Mouse (Mus musculus): Measurements from ENCODE around the gene Kmt5b. TPM values are rescaled to one million over a fixed set of nuclear protein-coding genes. Genes with fewer than 3 reads are reported as not detected.
A peak's percentile ranks its signal among the peaks of the same experiment; 100 is the strongest.

The Kmt5b gene
- polyA plus RNA-seq, 1 experiment from 2014 or later: 30.4 TPM

DNA sequence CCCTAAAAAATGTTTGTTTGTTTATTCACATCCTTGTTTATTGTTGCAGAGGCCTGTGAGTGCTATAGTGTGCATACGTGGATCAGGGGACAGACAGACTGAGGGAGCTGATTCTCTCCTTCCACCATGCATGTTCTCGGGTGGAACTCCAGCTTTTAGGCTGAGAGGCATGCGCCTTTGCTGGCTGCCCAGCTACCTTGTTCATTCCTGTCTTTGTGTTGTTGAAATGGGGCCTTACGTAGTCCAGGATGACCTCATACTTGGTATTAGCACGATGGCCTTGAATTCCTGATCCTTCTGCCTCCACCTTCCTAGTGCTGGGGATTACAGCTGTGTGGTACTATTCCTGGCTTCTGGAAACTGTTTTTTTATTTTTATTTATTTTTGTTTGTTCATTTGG lies 80.5 kb downstream of the Kmt5b start:
- Histone ChIP-seq H3K27me3 (peaks cover 4% of the 10 kb centered on the region; the same call in 1 of the 2 replicates), H3K9me3 (no peaks in the 10 kb centered on the region), H3K4me1 (peaks cover 10% of the 10 kb centered on the region), H3K4me3 (no peak overlapping the region), H3K36me3 (no peaks in the 10 kb centered on the region), H3K9ac (no peak overlapping the region), H3K27ac (no peak overlapping the region), H3K4me2 (replicated peaks) (no peak overlapping the region)
- WGBS: 88% methylated on average over 5 of the region's 5 CpGs
- ATAC-seq (ENCODE audit: low FRiP score, low read depth): no peak

DNA sequence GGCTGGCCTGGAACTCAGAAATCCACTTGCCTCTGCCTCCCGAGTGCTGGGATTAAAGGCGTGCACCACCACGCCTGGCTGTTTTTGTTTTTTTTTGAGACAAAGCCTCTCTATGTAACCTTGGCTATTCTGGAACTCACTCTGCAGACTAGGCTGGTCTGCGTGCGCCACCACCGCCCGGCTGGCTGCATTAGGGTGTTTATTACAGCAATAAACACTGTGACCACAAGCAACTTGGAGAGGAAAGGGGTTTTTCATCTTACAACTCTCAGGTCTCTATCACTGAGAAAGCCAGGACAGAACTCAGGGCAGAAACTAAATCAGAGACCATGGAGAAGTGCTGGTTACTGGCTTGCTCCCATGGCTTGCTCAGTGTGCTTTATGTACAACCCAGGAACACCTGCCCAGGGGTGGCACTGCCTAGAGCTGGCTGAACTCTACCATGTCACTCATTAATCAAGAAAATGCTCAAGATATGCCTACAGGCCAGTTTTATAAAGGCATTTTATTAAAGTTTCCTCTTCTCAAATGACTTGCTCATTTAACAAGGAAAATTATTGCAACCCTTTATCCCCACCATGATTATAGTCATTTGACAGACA lies 81.1 kb downstream of the Kmt5b start:
- Histone ChIP-seq H3K4me3 (no peak overlapping the region), H3K36me3 (no peaks in the 10 kb centered on the region), H3K9ac (no peak overlapping the region), H3K27ac (no peak overlapping the region), H3K27me3 (peaks cover 4% of the 10 kb centered on the region; the same call in 1 of the 2 replicates), H3K4me2 (replicated peaks) (no peak overlapping the region), H3K4me1 (peaks cover 14% of the 10 kb centered on the region), H3K9me3 (no peaks in the 10 kb centered on the region)
- ATAC-seq (ENCODE audit: low FRiP score, low read depth): no peak
- WGBS: 31% methylated on average over 7 of the region's 7 CpGs

DNA sequence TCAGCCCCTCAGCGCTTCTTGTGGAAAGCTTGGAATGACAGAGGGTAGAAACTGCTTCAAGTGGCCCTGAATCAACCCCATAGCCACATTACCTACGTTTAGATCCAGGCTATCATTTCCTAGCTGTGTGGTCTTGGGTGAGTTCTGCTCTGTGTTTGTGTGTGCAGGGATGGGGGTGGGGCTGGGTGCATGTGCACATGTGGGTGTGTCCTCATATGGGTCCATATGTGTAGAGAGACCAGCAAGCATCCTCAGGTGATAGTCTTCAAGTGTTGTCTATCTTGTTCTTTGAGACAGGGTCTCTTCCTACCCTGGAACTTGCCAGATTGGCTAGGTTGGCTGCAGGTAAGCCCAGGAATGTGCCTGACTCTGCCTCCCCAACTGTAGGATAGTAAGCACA lies 82.0 kb downstream of the Kmt5b start:
- H3K4me2 ChIP-seq (replicated peaks): no peak overlapping the region
- no peak overlapping the region for H3K27ac ChIP-seq
- H3K4me1 ChIP-seq: peaks cover 24% of the 10 kb centered on the region
- WGBS: 76% methylated on average over 2 of the region's 2 CpGs
- H3K4me3 ChIP-seq: no peak overlapping the region
- H3K36me3 ChIP-seq: no peaks in the 10 kb centered on the region
- H3K9ac ChIP-seq: no peak overlapping the region
- ATAC-seq (ENCODE audit: low FRiP score, low read depth): no peak
- H3K27me3 ChIP-seq: peaks cover 4% of the 10 kb centered on the region; the same call in 1 of the 2 replicates
- no peaks in the 10 kb centered on the region for H3K9me3 ChIP-seq

DNA sequence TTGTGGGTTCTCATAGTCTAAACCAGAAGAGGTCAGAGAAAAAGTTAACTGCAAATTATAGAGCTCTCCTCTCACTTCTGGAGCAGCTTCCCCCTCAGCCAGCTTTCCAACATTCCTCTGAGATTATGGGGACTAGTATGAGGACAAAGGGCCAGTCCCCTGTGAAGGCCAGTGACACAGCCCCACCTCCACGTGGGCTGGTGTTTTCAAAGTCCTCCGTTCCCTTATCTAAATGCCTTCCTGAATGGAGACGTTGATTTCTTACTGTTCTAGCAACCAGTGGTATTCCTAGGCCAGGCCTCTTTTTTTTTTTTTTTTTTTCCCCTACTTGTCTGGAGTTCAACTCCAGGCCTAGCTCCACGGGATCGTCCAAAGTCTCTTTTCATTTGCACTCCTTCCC lies 82.9 kb downstream of the Kmt5b start:
- Histone ChIP-seq H3K4me3 (no peak overlapping the region), H3K36me3 (no peaks in the 10 kb centered on the region), H3K27me3 (peaks cover 4% of the 10 kb centered on the region; the same call in 1 of the 2 replicates), H3K4me1 (peaks cover 30% of the 10 kb centered on the region), H3K9me3 (no peaks in the 10 kb centered on the region), H3K9ac (no peak overlapping the region), H3K4me2 (replicated peaks) (no peak overlapping the region), H3K27ac (no peak overlapping the region)
- ATAC-seq (ENCODE audit: low FRiP score, low read depth): no peak
- 47% methylated on average over 5 of the region's 5 CpGs for WGBS

DNA sequence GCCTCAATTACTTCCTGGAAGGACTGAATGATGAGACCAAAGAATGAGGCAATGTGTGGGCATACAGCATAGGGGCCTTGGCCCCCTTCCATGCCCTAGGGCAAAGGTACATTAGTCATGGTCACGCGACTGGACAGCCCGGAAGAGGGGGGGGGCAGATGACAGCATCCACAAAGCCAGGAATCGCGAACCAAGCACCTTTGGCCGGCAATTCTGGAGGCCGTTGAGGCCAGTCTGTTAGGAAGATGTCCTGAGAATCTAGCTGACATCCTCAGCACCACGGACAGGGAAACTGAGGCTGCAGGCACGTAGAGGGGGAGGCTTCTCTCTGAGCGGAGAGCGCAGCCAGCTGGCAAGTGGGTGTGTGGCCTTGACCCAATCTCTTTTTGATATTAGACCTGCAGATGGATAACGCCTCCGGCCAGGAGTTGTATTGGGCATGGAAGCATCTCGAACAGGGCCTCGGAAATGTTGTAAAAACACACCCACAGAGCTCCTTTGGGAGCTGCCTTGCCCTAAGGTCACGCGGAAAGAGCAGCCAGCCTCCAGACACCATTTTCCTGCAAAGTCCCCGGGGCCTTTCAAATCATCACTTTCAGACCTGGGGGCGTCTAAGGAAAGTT lies 83.7 kb downstream of the Kmt5b start:
- Histone ChIP-seq H3K27ac (peak overlapping the region; percentile 39; the same call in 1 of the 2 replicates), H3K4me2 (replicated peaks) (peak overlapping the region; percentile 74), H3K9ac (peak overlapping the region; percentile 93), H3K27me3 (peaks cover 4% of the 10 kb centered on the region; the same call in 1 of the 2 replicates), H3K9me3 (no peaks in the 10 kb centered on the region), H3K4me1 (peaks cover 39% of the 10 kb centered on the region), H3K36me3 (no peaks in the 10 kb centered on the region), H3K4me3 (peak overlapping the region; percentile 92)
- WGBS: 8% methylated on average over 19 of the region's 19 CpGs
- peak; percentile 2; the same call in 1 of the 2 replicates for ATAC-seq (ENCODE audit: low FRiP score, low read depth)

DNA sequence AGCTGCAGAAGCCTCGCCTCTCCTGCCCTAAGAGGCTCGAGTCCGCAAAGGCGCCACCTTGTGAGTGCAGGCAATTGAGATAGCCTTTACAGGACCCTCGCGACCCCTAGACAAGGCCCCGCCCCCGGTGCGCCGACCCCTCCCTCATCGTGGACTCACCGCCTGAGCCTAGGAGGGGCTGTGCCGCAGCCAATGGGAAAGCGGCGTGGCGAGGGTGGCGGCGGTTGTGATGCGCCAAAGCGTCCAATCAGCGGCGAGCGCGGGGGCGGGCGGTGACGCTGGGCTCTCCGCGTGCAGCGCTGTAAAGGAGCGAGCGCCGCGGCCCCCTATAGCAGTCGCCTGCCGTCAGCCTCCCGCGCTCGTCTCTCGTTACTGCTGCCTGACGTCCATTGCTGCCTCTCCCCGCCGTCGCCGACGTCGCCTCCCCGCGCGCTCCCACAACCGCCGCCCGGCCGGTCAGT lies 84.3 kb downstream of the Kmt5b start, which contains the start of gene Chka:
Gene Chka, plus strand, starts transcription at position 272 of the 461 bp plus-strand sequence.
- Histone ChIP-seq H3K36me3 (no peaks in the 10 kb centered on the region), H3K9ac (peak within 1 kb of the TSS; percentile 93), H3K4me2 (replicated peaks) (peak within 1 kb of the TSS; percentile 74), H3K4me3 (peak within 1 kb of the TSS; percentile 92), H3K4me1 (peaks cover 41% of the 10 kb centered on the region), H3K9me3 (no peaks in the 10 kb centered on the region), H3K27ac (peak within 1 kb of the TSS; percentile 97), H3K27me3 (peaks cover 3% of the 10 kb centered on the region; the same call in 1 of the 2 replicates)
- peak; percentile 98 for ATAC-seq (ENCODE audit: low FRiP score, low read depth)
- under 1% methylated on average over 54 of the region's 54 CpGs for WGBS

DNA sequence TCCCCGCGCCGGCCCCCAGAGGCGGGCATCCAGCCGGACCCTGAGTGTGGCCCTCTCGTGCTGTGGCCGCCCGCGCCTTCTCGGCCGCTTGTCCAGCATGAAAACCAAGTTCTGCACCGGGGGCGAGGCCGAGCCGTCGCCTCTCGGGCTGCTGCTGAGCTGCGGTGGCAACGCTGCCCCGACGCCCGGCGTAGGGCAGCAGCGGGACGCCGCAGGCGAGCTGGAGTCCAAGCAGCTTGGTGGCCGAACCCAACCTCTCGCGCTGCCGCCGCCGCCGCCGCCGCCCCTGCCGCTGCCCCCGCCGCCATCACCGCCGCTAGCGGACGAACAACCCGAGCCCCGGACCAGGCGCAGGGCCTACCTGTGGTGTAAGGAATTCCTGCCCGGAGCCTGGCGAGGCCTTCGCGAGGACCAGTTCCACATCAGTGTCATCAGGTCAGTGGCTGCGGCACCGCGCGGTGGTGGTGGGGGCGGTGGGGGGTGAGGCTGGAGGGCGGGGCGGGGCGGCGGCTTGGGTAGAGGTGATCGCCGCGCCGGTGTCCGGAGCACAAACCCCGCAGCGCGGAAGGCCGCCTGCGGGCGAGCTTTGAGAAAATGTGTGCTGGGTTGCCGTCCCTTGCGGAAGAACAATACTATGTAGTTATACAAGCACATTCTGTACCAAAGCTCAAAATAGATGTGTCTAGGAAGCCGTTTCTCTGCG lies 84.9 kb downstream of the Kmt5b start:
- H3K4me3 ChIP-seq: peak overlapping the region; percentile 92
- peak overlapping the region; percentile 74 for H3K4me2 ChIP-seq (replicated peaks)
- under 1% methylated on average over 61 of the region's 74 CpGs for WGBS
- no peaks in the 10 kb centered on the region for H3K36me3 ChIP-seq
- H3K9ac ChIP-seq: peak overlapping the region; percentile 93
- no peaks in the 10 kb centered on the region for H3K9me3 ChIP-seq
- peaks cover 44% of the 10 kb centered on the region for H3K4me1 ChIP-seq
- H3K27ac ChIP-seq: peak overlapping the region; percentile 97
- ATAC-seq (ENCODE audit: low FRiP score, low read depth): no peak; the same call in 1 of the 2 replicates
- H3K27me3 ChIP-seq: no peaks in the 10 kb centered on the region

DNA sequence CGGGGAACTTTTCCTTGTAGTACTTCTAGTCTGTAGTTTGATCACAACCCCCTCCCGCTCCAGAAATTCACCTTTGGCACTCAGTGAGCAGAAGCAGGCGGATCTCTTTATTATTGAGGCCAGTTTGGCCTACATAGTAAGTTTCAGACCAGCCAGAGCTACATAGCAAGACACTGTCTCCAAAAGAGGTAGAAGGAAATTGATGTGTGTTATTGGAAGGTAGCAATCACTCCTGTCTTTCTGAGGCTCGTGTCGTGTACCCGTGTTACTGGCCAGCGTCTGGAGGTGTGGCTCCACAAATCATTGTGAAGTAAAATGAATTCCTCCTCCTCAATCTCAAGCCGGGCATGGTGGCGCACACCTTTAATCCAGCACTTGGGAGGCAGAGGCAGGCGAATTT lies 85.9 kb downstream of the Kmt5b start:
- H3K36me3 ChIP-seq: no peaks in the 10 kb centered on the region
- H3K9ac ChIP-seq: no peak overlapping the region
- ATAC-seq (ENCODE audit: low FRiP score, low read depth): no peak
- 89% methylated on average over 10 of the region's 10 CpGs for WGBS
- H3K4me1 ChIP-seq: peaks cover 46% of the 10 kb centered on the region
- H3K4me2 ChIP-seq (replicated peaks): peak overlapping the region; percentile 74
- peak overlapping the region; percentile 92 for H3K4me3 ChIP-seq
- H3K9me3 ChIP-seq: no peaks in the 10 kb centered on the region
- no peaks in the 10 kb centered on the region for H3K27me3 ChIP-seq
- no peak overlapping the region for H3K27ac ChIP-seq

DNA sequence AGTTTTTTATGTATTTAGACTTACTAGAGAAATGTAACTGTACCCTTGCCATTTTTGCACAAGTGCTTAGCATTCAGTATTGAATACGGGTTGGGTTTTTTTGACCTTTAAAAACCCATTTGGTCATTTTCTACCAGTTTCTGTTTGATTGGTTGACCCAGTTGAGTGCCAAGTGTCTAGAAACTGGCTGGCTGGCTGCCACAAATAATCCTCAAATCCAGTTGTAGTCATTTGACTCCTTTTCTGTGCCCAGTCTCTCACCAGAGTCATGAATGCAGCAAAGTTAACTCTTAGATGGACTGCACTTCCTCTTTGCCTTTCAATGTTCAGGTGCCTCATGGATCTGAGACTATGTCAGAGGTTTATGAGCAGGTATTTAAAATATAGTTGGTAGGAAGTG lies 86.7 kb downstream of the Kmt5b start:
- 65% methylated on average over 1 of the region's 1 CpGs for WGBS
- Histone ChIP-seq H3K4me2 (replicated peaks) (peak overlapping the region; percentile 74), H3K4me1 (peaks cover 43% of the 10 kb centered on the region), H3K36me3 (no peaks in the 10 kb centered on the region), H3K27ac (no peak overlapping the region; the same call in 1 of the 2 replicates), H3K9ac (no peak overlapping the region), H3K9me3 (no peaks in the 10 kb centered on the region), H3K4me3 (no peak overlapping the region), H3K27me3 (no peaks in the 10 kb centered on the region)
- no peak for ATAC-seq (ENCODE audit: low FRiP score, low read depth)

DNA sequence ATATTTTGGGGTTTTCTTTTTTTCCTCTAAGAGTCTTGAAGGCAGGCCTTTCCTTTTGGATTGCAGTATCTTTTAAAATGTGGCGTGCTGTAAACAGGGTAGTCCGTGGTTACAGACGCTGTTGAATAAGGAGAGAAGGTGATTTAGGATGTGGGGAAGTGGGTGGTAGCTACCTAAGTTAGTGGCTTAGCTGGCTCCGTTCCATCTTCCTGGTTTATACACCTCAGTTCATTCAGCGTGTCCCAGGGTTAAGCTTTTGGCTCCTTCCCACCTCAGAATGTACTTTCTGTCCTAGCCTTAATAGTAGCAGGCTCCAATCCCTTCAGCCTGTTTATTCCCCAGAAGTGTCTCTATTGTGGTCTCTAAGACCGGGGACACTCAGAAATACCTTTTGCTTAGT lies 87.9 kb downstream of the Kmt5b start:
- no peaks in the 10 kb centered on the region for H3K36me3 ChIP-seq
- peaks cover 43% of the 10 kb centered on the region for H3K4me1 ChIP-seq
- H3K27me3 ChIP-seq: no peaks in the 10 kb centered on the region
- peak overlapping the region; percentile 69 for H3K27ac ChIP-seq
- H3K9me3 ChIP-seq: no peaks in the 10 kb centered on the region
- no peak overlapping the region; the same call in 1 of the 2 replicates for H3K9ac ChIP-seq
- ATAC-seq (ENCODE audit: low FRiP score, low read depth): no peak
- 48% methylated on average over 6 of the region's 6 CpGs for WGBS
- H3K4me2 ChIP-seq (replicated peaks): peak overlapping the region; percentile 48
- peak overlapping the region; percentile 7; the same call in 1 of the 2 replicates for H3K4me3 ChIP-seq

DNA sequence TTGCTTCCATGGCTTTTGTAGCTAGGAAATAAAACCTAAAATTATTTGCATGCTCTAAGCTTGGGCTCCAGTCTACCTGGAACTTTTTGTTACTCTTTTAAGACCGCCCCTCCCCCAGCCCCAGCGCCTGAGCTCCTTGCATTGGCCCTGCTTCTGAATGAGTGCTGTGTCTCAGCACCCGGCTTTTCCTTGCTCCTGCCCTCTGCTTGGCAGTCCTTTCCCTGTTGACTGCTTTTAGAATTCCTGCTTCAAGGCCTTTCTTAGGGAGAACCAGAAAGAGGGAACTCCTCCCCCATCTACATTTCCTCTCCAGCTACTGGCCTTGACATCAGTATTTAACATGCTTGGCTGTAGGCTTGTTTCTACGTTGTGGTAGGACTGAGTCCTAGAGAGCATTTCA lies 88.4 kb downstream of the Kmt5b start:
- peaks cover 43% of the 10 kb centered on the region for H3K4me1 ChIP-seq
- 0 out of 2 replicates have a peak, but pooled peaks cover under 1% of the 10 kb centered on the region for H3K36me3 ChIP-seq
- H3K4me3 ChIP-seq: peak overlapping the region; percentile 7; the same call in 1 of the 2 replicates
- 19% methylated on average over 4 of the region's 4 CpGs for WGBS
- no peak for ATAC-seq (ENCODE audit: low FRiP score, low read depth)
- H3K27me3 ChIP-seq: no peaks in the 10 kb centered on the region
- no peaks in the 10 kb centered on the region for H3K9me3 ChIP-seq
- peak overlapping the region; percentile 69 for H3K27ac ChIP-seq
- H3K4me2 ChIP-seq (replicated peaks): peak overlapping the region; percentile 48
- peak overlapping the region; percentile 25; the same call in 1 of the 2 replicates for H3K9ac ChIP-seq

DNA sequence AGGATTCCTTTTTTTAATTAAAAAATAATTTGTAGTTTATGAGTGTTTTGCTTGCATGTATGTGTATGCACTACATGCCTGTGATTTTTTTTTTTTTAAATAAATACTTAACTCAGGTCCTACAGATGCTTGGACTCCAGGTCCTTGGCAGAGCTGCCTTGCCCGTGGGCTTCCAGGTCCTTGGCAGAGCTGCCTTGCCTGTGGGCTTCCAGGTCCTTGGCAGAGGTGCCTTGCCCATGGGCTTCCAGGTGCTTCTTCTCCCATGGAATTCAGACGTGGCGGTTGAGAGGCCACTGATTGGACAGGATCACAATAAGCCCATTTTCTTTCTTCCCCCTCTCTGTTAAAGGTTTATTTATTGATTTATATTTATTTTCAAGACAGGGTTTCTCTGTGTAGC lies 90.0 kb downstream of the Kmt5b start:
- Histone ChIP-seq H3K4me2 (replicated peaks) (no peak overlapping the region), H3K4me1 (peaks cover 36% of the 10 kb centered on the region), H3K27ac (no peak overlapping the region), H3K9ac (no peak overlapping the region), H3K9me3 (no peaks in the 10 kb centered on the region), H3K4me3 (no peak overlapping the region), H3K36me3 (0 out of 2 replicates have a peak, but pooled peaks cover 4% of the 10 kb centered on the region), H3K27me3 (no peaks in the 10 kb centered on the region)
- WGBS: 78% methylated on average over 3 of the region's 3 CpGs
- ATAC-seq (ENCODE audit: low FRiP score, low read depth): no peak
